Mouse (Mus musculus) Muller cell, postnatal 12 days (primary cell): Measurements from ENCODE around the gene Zfp661.
"Not testable (repeated sequence)": the region's sequence is repeated elsewhere in the genome, so short reads cannot be mapped to it uniquely, and the experiment has no call there.

Experiments used
- DNase-seq: peaks from one replicate; pipeline ENCODE4 v3.0.0-alpha.2; 2015; ENCODE audit errors: inconsistent ontology term

Gene Zfp661

DNA sequence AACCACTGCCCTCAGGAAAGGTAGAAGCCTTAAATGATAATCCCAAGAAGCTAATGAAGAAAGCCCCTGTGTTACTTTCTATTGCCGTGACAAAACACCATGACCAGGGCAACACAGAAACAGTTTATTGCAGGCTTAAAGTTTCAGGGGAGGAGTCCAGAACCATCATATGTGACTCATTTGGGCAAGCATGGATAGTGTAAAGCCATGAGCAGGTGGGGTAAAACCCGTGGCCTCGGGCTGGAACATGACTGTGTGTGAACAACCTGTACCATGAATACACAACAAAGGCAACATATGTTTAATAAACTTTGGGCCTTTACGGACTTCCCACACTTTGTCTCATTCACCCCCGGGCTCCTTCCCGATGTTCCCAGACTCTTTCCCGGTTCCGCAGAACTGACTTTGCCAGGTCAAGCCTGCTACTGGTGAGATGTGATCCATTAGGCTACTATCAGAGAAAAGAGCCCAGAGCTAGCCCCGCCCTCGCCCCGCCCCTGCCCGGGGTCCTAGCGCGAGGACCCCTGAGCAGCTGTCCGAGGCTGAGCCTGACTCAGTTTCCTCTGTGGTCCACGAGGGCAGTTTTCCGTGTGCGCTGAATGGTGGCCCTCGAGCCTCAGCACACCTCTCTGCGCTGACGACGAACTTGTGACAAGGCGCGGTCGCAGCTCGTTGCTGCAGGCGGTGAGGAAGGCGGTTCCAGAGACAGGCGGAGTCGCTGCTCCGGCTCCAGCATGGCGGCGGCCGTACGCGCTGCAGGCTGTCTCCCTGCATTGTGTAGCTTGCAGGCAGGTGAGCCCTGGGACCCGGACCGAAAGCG is at the start of gene Zfp661, which contains the start of gene Mrps5:
Zfp661 (minus strand) TSS at position 401 of the 820 bp plus-strand sequence.
Mrps5 (plus strand) TSS at position 529 of the 820 bp plus-strand sequence.
- peak; percentile 86 for DNase-seq

DNA sequence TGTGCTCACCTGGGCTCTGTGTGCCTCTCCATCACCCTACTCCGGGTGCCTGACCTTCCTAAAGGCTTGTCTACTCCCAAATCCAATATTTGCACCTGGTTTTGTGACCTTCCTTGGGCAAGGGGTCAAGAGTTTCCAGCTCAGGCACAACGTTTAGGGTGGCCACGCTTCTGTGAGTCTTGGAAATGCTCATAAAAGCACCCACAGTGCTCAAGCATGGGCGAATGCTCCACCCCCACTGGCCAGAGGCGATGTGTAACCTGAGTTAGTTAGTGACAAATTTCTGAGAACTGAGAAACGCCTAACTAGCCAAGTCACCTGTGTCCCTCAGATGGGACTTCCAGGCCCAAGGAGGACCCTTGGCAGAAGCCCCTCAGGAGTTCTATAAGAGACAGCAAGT is 48.7 kb upstream of the Zfp661 start:
- DNase-seq: no peak

DNA sequence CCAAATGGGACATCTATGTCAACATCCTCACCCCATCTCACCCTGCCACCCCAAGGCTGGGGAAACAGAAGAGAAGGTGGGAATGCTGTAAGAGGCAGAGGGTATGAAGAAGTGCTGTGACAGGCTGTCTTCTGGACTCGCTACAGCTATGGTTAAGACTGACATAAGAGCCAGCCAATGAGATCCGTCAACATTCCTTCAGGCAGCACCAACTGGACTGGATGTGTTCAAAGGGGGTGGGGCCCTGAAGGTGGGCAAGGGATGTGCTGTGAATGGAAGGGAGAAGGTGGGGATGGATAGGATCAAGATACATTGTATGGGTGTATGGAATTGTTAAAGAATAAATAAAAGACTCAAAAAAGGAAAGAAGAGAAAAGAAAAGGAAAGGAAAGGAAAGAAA is 45.7 kb upstream of the Zfp661 start:
- no peak for DNase-seq

DNA sequence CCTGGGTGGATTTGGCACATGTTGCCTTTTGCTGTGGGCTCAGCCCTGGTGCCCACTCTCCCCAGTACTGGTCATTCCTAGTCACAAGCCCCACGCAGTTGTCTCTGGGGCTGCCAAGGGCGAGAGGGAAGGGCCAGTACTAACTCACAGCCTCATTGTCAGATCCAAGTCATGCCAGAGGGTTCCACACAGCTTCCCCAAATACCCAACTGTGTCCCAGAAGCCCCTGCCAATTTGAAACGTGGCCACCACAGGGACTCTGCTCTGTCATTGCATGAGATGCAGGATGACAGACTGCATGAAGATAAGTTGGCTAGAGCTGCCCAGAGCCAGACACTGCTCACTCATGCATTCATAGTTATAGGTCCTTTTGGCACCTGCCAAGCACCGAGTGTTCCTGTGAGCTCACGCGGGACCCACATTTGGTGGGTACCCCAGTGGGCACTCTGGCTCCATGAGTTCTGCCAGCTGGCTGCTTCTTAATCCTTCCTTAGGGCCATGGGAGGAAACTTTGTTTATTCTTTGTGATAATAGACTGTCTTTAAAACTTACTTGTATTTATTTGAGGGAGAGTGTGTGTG is 41.2 kb upstream of the Zfp661 start:
- DNase-seq: no peak

DNA sequence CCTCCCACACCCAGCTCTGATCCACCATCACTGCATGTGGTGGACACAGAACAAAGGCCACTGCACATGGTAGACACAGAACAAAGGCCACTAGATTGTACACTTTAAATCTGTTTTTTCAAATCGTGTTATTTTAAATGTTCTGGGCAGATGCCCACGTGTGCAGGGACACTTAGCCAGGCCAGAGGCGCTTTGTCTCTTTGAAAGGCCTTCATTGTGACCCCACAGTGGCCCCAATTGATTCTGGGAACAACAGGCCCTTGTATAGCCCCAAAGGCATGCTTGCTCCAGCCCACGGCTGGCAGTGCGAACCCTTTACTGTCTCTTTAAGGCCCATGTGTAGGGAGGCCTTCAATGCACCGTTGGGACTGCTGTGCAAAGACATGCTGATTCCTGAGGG is 40.5 kb upstream of the Zfp661 start:
- peak; percentile 30 for DNase-seq

DNA sequence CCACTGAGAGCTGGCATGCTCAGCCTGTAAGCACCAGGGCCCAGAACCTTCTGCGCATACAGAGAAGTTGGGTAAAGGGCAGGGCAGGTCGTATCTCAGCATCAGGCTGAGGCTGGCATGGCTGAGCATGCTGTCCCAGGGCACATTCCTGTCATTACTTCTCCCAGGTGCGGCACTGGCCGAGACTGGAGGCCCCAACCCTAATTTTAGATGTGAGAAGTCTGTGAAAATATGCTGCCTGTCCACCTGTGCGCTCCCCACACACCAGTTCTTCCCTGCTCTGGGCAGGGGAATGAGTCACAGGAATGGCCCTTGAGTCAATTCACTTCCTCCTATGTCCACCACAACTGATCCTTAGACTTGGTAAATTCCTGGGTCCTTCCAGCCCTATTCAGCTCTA is 38.8 kb upstream of the Zfp661 start:
- DNase-seq: peak; percentile 45

DNA sequence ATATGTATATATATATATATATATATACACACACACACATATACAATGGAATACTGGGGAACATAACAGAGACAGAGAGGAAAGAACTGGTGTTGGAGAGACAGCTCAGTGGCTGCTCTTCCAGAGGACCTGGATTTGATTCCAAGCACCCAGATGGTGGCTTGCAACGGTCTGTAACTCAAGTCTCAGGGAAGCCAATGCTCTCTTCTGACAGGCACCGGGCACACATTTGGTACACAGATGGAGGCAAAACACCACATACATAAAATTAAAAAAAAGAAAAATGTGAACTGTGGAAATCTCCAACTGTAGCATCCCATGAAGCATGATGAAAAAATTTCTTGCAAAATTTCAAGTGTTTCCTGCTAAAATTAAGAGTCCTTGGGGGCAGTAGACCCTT is 37.9 kb upstream of the Zfp661 start:
- no peak for DNase-seq

DNA sequence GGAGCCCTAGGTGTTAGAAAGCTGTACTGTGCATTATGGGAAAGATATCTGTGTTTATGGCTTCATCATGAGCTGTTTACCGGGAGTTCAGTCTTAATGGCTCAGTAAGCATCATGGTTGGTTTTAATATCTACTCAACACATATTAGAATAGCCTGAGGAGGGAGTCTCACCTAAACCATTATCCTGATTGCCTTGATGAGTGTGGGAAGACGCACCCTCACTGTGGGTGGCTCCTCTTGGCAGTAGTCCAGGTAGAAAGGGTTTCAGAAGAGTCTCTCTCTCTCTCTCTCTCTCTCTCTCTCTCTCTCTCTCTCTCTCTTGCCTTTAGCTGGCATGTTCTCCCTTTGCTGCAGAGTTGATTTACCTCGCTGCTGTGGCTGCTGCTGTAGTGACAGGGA is 35.2 kb upstream of the Zfp661 start:
- no peak for DNase-seq

DNA sequence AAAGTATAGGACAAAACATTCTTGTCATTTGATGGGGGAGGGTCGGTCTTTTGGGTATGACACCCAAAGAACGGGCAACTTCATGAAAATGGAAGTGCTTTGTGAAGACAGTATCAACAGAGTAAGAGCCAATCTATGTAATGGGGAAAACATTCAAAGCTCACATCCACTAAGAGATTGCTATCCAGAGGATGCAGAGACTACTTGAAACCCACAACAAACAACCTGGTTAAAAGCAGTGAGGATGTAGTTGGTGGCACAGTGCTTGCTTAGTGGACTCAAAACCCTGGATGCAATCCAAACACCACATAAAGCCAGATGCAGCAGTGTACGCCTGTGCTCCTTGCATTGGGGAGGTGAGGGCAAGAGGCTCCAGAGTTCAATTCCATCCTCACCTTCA is 32.4 kb upstream of the Zfp661 start:
- DNase-seq: no peak

DNA sequence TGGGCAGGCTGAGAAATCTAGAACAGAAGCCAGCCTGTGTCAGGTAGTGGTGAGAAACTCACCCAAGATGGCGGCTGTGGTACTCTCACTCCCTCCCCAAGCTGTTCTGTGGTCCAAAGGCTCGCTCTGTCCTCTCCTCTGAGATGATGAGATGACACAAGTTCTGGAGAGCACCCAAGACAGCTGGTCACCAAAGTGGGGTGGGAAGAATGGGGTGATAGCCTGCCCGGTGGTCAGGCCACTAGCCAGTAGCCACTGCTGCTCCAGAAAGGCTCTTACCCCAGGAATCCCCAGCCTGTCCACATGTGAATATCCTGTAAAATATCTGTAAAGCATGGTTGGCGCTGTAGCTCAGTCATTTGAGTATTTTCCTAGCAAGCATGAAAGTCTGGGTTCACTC is 25.4 kb upstream of the Zfp661 start:
- DNase-seq: no peak

DNA sequence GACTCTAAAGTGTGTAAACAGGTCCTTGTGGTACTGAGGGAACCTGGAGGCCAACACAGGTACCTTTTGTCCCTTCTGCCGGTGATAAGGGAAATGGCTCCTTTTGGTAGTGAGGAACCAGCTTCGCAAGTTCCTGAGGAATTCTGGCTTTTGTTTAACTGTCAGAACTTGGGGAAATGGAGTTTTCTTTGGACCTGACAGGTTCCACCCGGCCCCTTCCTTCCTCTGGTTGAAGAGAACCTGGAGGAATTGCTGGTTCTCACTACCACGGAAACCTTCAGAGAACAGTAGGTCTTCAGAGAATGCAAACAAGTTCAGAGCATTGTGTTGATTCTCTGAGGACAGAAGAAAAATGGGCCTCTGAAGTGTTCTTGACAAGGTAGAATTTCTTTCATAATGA is 24.5 kb upstream of the Zfp661 start:
- no peak for DNase-seq

DNA sequence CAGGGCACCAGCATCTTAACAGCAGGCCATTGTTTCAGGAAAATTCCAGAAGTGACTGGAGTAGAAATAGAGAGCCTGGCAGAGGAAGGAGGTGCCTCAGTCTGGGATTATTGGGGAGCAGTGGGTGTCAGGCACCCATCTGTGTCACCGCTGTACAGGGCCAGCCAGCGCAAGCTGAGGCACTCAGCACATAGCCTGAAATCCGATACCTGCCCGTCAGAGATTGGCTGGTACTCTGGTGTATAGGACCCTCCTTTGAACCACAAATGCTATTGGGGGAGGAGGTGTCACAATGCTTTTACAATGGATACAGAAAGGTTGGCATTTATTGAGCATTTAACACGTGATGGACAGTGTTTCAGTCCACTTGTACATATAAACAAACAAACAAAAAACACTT is 22.1 kb upstream of the Zfp661 start:
- DNase-seq: no peak

DNA sequence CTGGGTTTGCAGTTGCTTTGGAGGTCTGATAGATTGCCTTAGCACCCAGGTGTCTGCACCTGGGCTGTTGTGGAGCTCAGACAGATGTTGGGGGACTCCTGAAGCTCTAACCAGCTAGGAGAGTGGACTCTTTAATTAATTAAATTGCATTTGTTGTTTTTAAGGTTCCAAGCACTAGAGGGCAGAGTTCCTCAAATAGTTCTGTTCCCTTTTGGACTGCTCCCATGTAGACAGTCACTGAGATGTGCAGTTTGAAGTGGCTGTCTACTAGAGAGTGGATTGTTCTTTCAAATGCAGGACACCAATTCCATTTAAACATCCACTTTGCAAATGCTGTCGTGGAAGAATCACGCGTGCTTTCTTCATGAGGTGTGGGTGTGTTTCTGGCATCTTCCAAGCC is 21.3 kb upstream of the Zfp661 start:
- DNase-seq: no peak

DNA sequence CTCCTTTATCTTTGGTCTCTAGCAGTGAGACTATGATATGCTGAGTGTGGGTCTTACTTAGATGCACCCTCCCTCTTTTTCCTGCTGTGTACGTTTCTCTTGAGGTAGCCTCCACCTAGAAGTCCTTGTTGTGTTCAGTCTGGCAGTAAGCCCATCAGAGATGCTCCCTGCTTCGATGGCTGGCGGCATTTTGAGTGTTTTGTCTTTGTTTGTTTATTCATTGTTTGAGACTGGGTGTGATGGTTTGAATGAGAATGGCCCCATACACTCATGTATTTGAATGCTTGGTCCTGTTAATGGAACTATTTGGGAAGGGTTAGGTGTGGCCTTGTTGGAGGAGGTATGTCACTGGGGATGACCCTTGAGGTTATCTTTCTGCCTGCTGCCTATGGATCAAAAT is 18.3 kb upstream of the Zfp661 start:
- DNase-seq: no peak

DNA sequence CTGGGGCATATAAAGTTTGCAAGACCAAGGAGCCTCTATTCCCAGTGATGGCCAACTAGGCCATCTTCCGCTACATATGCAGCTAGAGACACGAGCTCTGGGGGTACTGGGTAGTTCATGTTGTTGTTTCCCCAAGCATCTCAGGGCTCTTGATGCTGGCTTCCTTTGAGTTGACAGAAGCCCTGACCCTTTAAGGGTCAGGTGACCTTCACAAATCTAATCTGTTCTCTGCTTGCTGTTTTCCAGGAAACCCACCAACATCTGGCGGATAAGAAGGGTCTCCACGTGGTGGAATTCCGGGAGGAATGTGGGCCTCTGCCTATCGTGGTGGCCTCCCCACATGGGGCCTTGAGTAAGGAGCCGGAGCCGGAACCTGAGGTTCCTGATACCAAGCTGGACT is 16.5 kb upstream of the Zfp661 start:
- DNase-seq: not testable (repeated sequence)

DNA sequence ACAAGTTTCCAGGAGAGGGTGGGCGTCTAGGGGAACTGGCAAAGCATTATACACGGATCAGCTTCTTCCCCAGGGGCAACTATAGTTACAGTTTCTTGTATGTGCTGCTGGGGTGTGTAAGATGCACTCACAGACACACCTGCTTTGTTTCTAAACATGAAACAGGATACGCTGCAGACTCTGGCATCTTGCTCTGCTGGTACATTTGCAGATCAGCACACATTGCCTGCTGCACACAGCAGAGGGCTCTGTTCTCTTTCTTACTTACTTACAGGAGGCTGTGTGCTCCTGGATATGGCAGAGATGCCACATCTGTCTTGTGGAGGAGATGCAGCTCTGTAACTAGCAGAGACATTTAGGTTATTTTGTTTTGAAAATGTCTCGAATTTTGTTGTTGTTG is 3.9 kb upstream of the Zfp661 start:
- no peak for DNase-seq

DNA sequence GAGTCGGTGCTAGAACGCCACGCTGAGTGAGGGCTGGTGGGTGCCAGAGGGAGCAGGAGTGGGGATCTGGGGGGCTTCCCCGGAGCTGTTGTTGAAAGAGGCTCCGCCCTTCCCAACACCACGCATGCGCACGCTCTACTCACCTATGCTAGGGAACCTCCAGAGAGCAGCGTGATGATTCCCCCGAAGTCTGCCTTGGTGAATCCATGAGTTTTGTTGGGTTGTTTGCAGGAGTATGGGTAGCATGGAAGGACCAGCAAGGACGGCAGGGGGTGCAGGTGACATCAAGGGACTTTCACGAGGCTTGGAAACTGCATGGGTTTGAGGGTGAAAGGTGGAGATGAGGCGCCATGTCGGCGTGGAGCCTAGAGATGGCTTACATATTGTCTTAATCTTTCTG is 3.3 kb upstream of the Zfp661 start:
- no peak for DNase-seq

DNA sequence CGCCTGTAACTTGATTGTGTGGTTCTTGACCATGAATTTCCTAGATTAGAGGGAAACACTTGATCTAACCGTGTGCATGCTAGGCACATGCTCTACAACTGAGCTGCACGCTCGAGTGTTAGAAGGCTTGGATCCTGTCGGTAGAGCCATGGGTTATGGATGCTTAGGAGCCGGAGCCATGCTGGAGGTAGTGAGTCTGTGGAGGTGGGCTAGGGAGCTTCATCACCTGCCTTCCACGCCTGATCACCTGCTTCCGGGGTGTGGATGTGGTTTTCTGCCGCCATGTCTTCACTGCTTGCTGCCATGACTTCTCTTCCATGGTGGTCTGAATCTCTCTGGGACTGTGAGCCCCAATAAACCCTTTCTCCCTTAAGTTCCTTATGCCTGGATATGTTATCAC is 2.0 kb upstream of the Zfp661 start:
- no peak for DNase-seq

DNA sequence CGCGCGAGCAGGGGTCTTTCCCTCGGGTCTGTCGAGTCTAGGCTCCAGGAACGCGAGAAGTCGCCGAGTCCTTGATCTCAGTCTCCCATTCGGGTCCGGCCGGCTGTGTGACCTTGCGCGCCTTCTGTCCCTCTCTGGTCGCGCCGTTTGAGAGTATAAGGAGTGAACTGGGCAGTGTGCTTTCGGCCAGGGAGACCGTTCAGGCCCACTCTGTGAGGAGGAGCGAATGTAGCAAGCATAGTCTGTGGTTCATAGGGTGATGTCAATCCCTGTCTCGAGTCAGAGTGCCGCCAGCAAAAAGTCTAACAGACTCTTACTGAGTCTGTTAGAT is 585 bp upstream of the Zfp661 start:
- no peak for DNase-seq

DNA sequence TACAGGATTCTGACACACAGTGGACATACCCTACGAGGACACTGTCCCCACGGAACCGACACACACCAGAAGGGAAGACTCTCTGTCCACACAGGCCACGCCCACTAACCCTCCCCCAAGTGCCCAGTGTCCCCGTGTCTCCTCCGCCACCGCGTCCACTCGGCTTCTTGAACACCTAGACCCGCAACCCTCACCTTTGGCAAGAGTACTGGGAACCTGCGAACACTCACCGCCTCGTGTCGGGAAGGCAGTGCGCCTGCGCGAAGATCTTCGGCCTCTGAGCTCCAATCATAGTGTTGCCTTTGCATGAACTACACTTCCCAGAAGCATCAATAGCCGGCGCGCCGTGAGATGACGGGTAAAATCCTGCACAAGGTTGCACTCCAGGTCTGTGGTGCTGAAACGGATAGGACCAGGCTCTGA is 2.4 kb downstream of the Zfp661 start:
- DNase-seq: peak; percentile 91

DNA sequence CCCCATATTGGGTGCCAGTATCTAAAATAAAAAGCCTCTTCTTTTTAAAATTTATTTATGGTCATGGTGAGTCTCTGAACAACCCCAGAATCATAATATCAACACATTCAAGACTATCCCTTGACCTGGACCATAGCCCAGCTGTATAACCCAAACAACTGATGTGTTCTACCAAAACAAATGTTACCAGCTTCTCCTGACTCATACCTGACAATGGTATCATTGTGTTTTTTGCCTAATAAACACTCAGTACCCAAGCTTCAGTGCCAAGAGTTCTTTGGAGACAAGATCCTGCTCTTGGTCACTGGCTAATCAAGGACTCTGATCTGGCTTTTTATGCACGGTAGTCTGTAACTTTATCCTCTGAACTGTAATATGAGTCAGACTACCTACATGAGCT is 13.6 kb downstream of the Zfp661 start:
- DNase-seq: peak; percentile 74

DNA sequence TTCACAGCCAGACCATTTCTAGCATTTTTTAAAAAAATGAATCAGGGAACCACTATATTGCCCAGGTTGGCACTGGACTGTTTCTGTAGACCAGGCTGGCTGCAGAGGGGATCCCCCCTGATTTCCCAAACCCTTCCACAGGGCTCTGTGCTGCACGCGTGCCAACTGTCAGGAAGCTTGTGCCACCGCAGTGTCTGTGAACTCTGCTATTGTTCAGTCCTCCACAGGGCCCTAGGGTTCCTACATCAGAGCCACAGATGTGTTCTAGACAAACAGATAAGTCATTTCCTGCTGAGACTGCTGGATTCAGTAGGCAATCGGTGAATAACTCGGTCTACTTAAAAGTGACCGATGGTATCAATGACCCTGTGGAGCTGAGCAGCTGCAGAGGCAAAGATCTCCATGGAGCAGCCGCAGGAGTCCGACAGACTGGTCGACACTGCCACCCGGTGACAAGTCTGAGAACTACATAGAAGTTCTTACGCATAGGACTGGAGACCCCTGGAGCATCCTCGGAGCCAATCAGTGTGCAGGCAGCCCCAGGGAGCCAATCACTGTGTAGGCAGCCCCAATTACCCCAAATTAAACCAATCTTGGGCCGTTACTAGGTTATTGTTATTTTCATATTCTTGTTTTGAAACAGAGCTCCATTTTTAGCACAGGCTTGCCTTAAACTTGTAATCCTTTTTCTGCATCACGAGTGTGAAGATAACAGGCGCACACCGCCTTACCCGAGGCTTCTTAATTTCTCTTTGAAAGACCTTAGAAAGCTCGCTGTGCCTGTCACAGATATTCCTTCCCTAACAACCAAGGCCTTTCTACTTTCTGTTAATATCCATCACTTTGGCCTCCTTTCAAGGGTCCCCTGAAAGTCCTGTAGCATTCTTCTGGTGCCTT is 27.6 kb downstream of the Zfp661 start:
- peak; percentile 85 for DNase-seq

DNA sequence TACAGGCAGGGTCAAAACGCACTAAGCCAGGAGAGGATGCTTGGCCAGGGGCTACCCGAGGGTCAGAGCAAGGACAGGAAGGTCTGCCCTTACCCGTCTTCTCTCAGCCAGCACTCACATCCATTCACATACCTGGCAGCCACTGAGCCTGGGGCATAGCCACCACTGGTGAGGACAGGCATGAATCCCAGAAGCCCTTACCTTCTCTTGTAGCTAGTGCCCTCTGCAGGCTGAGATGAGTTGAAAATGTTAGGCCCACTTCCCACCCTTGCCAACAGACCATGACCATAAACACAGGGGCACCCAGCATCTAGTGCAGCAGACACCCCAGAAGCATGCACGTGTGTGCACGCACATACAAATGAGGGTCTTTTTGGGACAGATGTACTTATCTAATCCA is 35.8 kb downstream of the Zfp661 start:
- no peak for DNase-seq
